Mouse (Mus musculus): Measurements from ENCODE around the gene Ankrd33b. TPM values are rescaled to one million over a fixed set of nuclear protein-coding genes. Genes with fewer than 3 reads are reported as not detected.
A peak's percentile ranks its signal among the peaks of the same experiment; 100 is the strongest.

Gene Ankrd33b
- 0.43 and 0.50 TPM in 2 replicates for polyA plus RNA-seq (2015; fragmentation: Nextera tagmentation; extraction: Ambion mirVana)

- H3K36me3 ChIP-seq: no peaks in the 10 kb centered on the region
- ATAC-seq (ENCODE audit: low FRiP score, low read depth): 0 out of 2 replicates have a peak, but pooled peaks have one; percentile 9
- H3K4me1 ChIP-seq: peaks cover 42% of the 10 kb centered on the region
- no peak within 1 kb of the TSS for H3K27ac ChIP-seq
- no peaks in the 10 kb centered on the region for H3K9me3 ChIP-seq
- H3K27me3 ChIP-seq: peaks cover 74% of the 10 kb centered on the region
- peak within 1 kb of the TSS; percentile 100 for H3K4me2 ChIP-seq (replicated peaks)
- H3K4me3 ChIP-seq: peak within 1 kb of the TSS; percentile 61
- H3K9ac ChIP-seq: peak within 1 kb of the TSS; percentile 66
- WGBS: under 1% methylated on average over 49 of the region's 49 CpGs
Measured at GRCm38 (mm10) chr15:31367481-31368200, at the start of gene Ankrd33b. TSS of gene Ankrd33b (minus strand) at chr15:31367726.

- H3K36me3 ChIP-seq: no peaks in the 10 kb centered on the region
- no peaks in the 10 kb centered on the region for H3K27me3 ChIP-seq
- H3K4me3 ChIP-seq: no peak overlapping the region
- H3K9ac ChIP-seq: no peak overlapping the region
- 67% methylated on average over 4 of the region's 4 CpGs for WGBS
- no peak for ATAC-seq (ENCODE audit: low FRiP score, low read depth)
- no peaks in the 10 kb centered on the region for H3K9me3 ChIP-seq
- no peak overlapping the region for H3K27ac ChIP-seq
- H3K4me1 ChIP-seq: peaks cover 9% of the 10 kb centered on the region; the same call in 1 of the 2 replicates
- H3K4me2 ChIP-seq (replicated peaks): no peak overlapping the region
Measured at GRCm38 (mm10) chr15:31415181-31415580, 47.7 kb upstream of the Ankrd33b start.

GRCm38 (mm10) chr15:31414179-31414898 lies 46.8 kb upstream of the Ankrd33b start:
- H3K4me1 ChIP-seq: peaks cover 9% of the 10 kb centered on the region; the same call in 1 of the 2 replicates
- no peaks in the 10 kb centered on the region for H3K27me3 ChIP-seq
- WGBS: 62% methylated on average over 6 of the region's 6 CpGs
- no peaks in the 10 kb centered on the region for H3K36me3 ChIP-seq
- H3K27ac ChIP-seq: no peak overlapping the region
- no peak for ATAC-seq (ENCODE audit: low FRiP score, low read depth)
- no peak overlapping the region for H3K4me2 ChIP-seq (replicated peaks)
- no peak overlapping the region for H3K9ac ChIP-seq
- no peak overlapping the region for H3K4me3 ChIP-seq
- H3K9me3 ChIP-seq: no peaks in the 10 kb centered on the region

- no peak for ATAC-seq (ENCODE audit: low FRiP score, low read depth)
- Histone ChIP-seq H3K27ac (no peak overlapping the region), H3K36me3 (no peaks in the 10 kb centered on the region), H3K4me2 (replicated peaks) (no peak overlapping the region), H3K9ac (no peak overlapping the region), H3K4me3 (no peak overlapping the region), H3K4me1 (peaks cover 7% of the 10 kb centered on the region; the same call in 1 of the 2 replicates), H3K9me3 (no peaks in the 10 kb centered on the region), H3K27me3 (no peaks in the 10 kb centered on the region)
- 89% methylated on average over 6 of the region's 6 CpGs for WGBS
Measured at GRCm38 (mm10) chr15:31413662-31414061, 46.1 kb upstream of the Ankrd33b start.

GRCm38 (mm10) chr15:31412933-31413332 lies 45.4 kb upstream of the Ankrd33b start:
- H3K36me3 ChIP-seq: no peaks in the 10 kb centered on the region
- H3K9ac ChIP-seq: no peak overlapping the region
- no peak overlapping the region for H3K4me3 ChIP-seq
- WGBS: 40% methylated on average over 3 of the region's 3 CpGs
- H3K27me3 ChIP-seq: no peaks in the 10 kb centered on the region
- no peak overlapping the region for H3K4me2 ChIP-seq (replicated peaks)
- no peaks in the 10 kb centered on the region for H3K9me3 ChIP-seq
- H3K27ac ChIP-seq: no peak overlapping the region
- ATAC-seq (ENCODE audit: low FRiP score, low read depth): no peak
- H3K4me1 ChIP-seq: no peaks in the 10 kb centered on the region; the same call in 1 of the 2 replicates

- H3K36me3 ChIP-seq: no peaks in the 10 kb centered on the region
- H3K9me3 ChIP-seq: no peaks in the 10 kb centered on the region
- no peaks in the 10 kb centered on the region for H3K4me1 ChIP-seq
- H3K27ac ChIP-seq: no peak overlapping the region
- WGBS: 79% methylated on average over 6 of the region's 6 CpGs
- no peak overlapping the region for H3K4me2 ChIP-seq (replicated peaks)
- H3K4me3 ChIP-seq: no peak overlapping the region
- no peaks in the 10 kb centered on the region for H3K27me3 ChIP-seq
- ATAC-seq (ENCODE audit: low FRiP score, low read depth): no peak
- H3K9ac ChIP-seq: no peak overlapping the region
Measured at GRCm38 (mm10) chr15:31412436-31412835, 44.9 kb upstream of the Ankrd33b start.

GRCm38 (mm10) chr15:31407490-31407889 lies 40.0 kb upstream of the Ankrd33b start:
- Histone ChIP-seq H3K27ac (no peak overlapping the region), H3K4me1 (no peaks in the 10 kb centered on the region), H3K4me2 (replicated peaks) (no peak overlapping the region), H3K9ac (no peak overlapping the region), H3K4me3 (no peak overlapping the region), H3K36me3 (no peaks in the 10 kb centered on the region), H3K27me3 (no peaks in the 10 kb centered on the region), H3K9me3 (no peaks in the 10 kb centered on the region)
- WGBS: 67% methylated on average over 4 of the region's 4 CpGs
- no peak for ATAC-seq (ENCODE audit: low FRiP score, low read depth)

- Histone ChIP-seq H3K36me3 (no peaks in the 10 kb centered on the region), H3K27ac (no peak overlapping the region), H3K27me3 (no peaks in the 10 kb centered on the region), H3K9me3 (no peaks in the 10 kb centered on the region), H3K4me3 (no peak overlapping the region), H3K9ac (no peak overlapping the region), H3K4me2 (replicated peaks) (no peak overlapping the region), H3K4me1 (no peaks in the 10 kb centered on the region)
- ATAC-seq (ENCODE audit: low FRiP score, low read depth): no peak
- 90% methylated on average over 5 of the region's 5 CpGs for WGBS
Measured at GRCm38 (mm10) chr15:31406881-31407280, 39.4 kb upstream of the Ankrd33b start.

- Histone ChIP-seq H3K4me3 (no peak overlapping the region), H3K27ac (no peak overlapping the region), H3K4me1 (no peaks in the 10 kb centered on the region), H3K9me3 (no peaks in the 10 kb centered on the region), H3K27me3 (no peaks in the 10 kb centered on the region), H3K9ac (no peak overlapping the region), H3K36me3 (no peaks in the 10 kb centered on the region), H3K4me2 (replicated peaks) (no peak overlapping the region)
- no peak for ATAC-seq (ENCODE audit: low FRiP score, low read depth)
- WGBS: 88% methylated on average over 8 of the region's 8 CpGs
Measured at GRCm38 (mm10) chr15:31404346-31404745, 36.8 kb upstream of the Ankrd33b start.

- ATAC-seq (ENCODE audit: low FRiP score, low read depth): no peak
- WGBS: 62% methylated on average over 12 of the region's 12 CpGs
- Histone ChIP-seq H3K27me3 (no peaks in the 10 kb centered on the region), H3K4me2 (replicated peaks) (no peak overlapping the region), H3K4me1 (no peaks in the 10 kb centered on the region), H3K4me3 (no peak overlapping the region), H3K27ac (no peak overlapping the region), H3K36me3 (no peaks in the 10 kb centered on the region), H3K9ac (no peak overlapping the region), H3K9me3 (no peaks in the 10 kb centered on the region)
Measured at GRCm38 (mm10) chr15:31402200-31402892, 34.8 kb upstream of the Ankrd33b start.

- Histone ChIP-seq H3K27me3 (no peaks in the 10 kb centered on the region), H3K4me1 (no peaks in the 10 kb centered on the region), H3K9me3 (no peaks in the 10 kb centered on the region), H3K9ac (no peak overlapping the region), H3K36me3 (no peaks in the 10 kb centered on the region), H3K4me3 (no peak overlapping the region), H3K27ac (no peak overlapping the region), H3K4me2 (replicated peaks) (no peak overlapping the region)
- ATAC-seq (ENCODE audit: low FRiP score, low read depth): no peak
- 31% methylated on average over 3 of the region's 3 CpGs for WGBS
Measured at GRCm38 (mm10) chr15:31400974-31401373, 33.4 kb upstream of the Ankrd33b start.

GRCm38 (mm10) chr15:31398769-31399168 lies 31.2 kb upstream of the Ankrd33b start:
- no peak for ATAC-seq (ENCODE audit: low FRiP score, low read depth)
- H3K27me3 ChIP-seq: no peaks in the 10 kb centered on the region
- no peaks in the 10 kb centered on the region for H3K9me3 ChIP-seq
- H3K4me3 ChIP-seq: no peak overlapping the region
- H3K9ac ChIP-seq: no peak overlapping the region
- 94% methylated on average over 13 of the region's 13 CpGs for WGBS
- no peak overlapping the region for H3K27ac ChIP-seq
- no peaks in the 10 kb centered on the region for H3K4me1 ChIP-seq
- H3K36me3 ChIP-seq: no peaks in the 10 kb centered on the region
- no peak overlapping the region for H3K4me2 ChIP-seq (replicated peaks)
